Mouse (Mus musculus) E14TG2a.4 (cell line): ENCODE results near the gene Gm20388.

Source experiments
- H3K27me3 ChIP-seq: 2 replicates; pipeline ENCODE4 v1.6.1; 2014; ENCODE audit warnings: low read length, control low read depth; ENCODE audit not compliant: insufficient read depth
- H3K36me3 ChIP-seq: 2 replicates; pipeline ENCODE4 v1.6.1; 2014; ENCODE audit warnings: low read length, control low read depth; ENCODE audit not compliant: insufficient read depth
- H3K4me1 ChIP-seq: replicated peaks from 2 replicates; pipeline ENCODE4 v1.6.1; 2014; ENCODE audit warnings: low read depth, low read length, control low read depth
- H3K4me3 ChIP-seq: replicated peaks from 2 replicates; pipeline ENCODE4 v1.5.1; 2014; ENCODE audit warnings: mild to moderate bottlenecking, low read length
- H3K9me3 ChIP-seq: 2 replicates; pipeline ENCODE4 v1.6.1; 2014; ENCODE audit warnings: low read length, control low read depth
- CTCF ChIP-seq: conservative IDR thresholded peaks from 2 replicates; pipeline ENCODE4 v1.5.1; 2014; ENCODE audit warnings: low read length
- NANOG ChIP-seq: IDR thresholded peaks from 2 replicates; pipeline ENCODE4 v1.6.1; 2014; ENCODE audit warnings: borderline replicate concordance, low read length, mixed read lengths
- POU5F1 ChIP-seq: IDR thresholded peaks from 2 replicates; pipeline ENCODE4 v1.6.1; 2014; ENCODE audit warnings: low read length, borderline replicate concordance

Gene Gm20388

DNA sequence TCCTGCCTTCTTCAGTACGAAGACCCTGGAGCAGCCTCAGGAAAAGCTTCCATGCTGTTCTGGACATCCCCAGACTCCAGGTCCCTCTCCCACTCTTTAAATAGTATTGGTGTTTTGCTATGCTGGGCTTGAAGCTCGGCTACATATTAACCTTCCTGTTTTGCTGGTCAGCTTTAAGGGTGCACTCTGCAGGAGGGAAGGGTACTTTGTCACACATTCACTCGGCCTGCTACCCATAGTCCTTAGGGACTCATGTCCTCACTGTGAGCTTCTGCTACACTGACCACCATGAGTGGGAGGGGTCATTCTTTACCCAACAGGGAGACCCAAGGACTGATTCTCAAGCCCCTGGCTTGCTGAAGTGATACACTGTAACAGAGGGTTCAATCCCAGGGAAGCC is 2520.0 kb downstream of the Gm20388 start:
- Histone ChIP-seq H3K36me3 (peaks cover 27% of the 10 kb centered on the region), H3K27me3 (peaks cover 20% of the 10 kb centered on the region; the same call in 1 of the 2 replicates)
- TF ChIP-seq POU5F1: no peak
- no peak for TF ChIP-seq CTCF

DNA sequence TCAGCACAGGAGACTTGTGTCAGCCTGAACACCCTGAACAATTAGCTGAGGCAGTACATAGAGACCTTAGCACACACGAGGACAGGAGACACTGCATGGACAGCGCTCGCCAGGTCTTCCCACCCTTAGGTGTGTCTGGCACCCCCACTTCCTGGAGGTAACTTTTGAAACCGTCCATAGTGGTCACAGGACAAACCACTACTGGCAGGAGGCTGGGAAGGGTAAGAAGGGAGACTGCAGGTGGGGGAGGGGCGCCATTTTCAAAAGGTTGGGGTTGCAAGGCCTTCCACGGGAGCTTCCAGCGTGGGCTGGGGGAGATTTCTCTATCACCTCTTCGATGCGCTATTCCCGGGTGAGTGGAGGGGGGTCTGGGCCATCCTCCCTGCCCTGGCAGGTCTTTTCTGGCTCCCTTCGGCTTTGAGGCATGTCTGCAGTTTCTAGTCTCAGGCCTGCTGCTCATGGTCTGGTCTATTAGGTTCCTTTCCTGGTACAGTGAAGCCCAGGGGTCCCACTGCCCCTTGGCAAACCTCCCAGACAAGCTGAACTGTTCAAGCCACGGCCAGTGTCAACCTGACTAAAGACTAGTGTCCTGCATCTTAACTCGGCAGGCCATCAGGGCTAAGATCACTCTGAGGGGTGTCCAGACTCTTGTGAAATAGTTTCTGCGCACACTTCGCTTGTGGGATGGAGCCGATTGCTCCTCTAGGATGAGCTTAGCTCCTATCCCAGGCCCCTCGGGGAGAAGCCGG is 2521.2 kb downstream of the Gm20388 start:
- H3K9me3 ChIP-seq: no peaks in the 10 kb centered on the region
- peak overlapping the region; percentile 81 for H3K4me3 ChIP-seq
- H3K27me3 ChIP-seq: peaks cover 20% of the 10 kb centered on the region; the same call in 1 of the 2 replicates
- peaks cover 80% of the 10 kb centered on the region for H3K4me1 ChIP-seq
- TF ChIP-seq POU5F1 (no peak), NANOG (no peak), CTCF (no peak)
- H3K36me3 ChIP-seq: peaks cover 39% of the 10 kb centered on the region

More for the DNA sequence above, 2520.0 kb downstream of the Gm20388 start:
- Histone ChIP-seq H3K4me1 (peaks cover 72% of the 10 kb centered on the region), H3K4me3 (no peak overlapping the region), H3K9me3 (no peaks in the 10 kb centered on the region)

DNA sequence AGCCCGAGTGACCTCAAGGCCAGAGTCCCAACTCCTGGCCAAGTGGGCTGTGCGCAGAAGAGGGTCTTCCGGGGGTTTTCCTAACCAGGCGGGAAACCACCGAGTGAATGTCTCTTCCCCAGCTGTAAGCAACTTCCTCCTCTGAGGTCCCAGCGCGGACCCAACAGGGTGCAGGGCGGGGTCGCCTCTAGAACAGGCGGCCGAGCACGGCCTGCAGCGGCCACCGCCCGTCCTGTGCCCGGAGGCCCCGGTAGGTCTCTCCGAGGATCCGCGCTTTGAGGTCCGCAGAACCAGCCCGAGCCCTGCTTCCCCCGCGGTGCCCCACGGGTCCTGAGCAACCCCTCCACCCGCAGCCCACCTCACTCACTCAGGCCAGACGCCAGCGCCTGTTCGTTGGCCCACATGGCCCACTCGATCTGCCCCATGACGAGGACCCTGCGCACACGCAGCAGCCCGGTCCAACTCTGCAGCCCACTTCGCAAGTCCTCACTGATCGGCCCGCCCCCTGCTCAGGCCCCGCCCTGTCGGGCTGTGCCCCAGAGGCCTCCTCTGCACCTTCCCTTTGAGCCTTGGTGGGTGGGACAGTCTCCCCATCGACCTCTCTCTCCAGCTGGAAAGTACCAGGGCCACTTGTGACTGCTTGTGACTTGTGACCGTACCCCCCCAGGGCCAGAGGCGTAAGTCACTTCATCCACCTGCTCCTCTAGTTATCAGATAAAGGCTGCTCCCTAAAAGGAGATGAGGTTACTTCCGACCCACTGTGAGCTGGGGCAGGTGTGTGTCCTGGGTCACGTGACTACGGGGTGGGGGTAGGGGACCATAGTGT is 2522.0 kb downstream of the Gm20388 start, which contains the start of gene Cyba:
Gene Cyba, minus strand, starts transcription at position 488 of the 826 bp plus-strand sequence.
- H3K4me1 ChIP-seq: peaks cover 87% of the 10 kb centered on the region
- peaks cover 47% of the 10 kb centered on the region for H3K36me3 ChIP-seq
- H3K27me3 ChIP-seq: peaks cover 18% of the 10 kb centered on the region; the same call in 1 of the 2 replicates
- H3K9me3 ChIP-seq: no peaks in the 10 kb centered on the region
- H3K4me3 ChIP-seq: peak within 1 kb of the TSS; percentile 81
- no peak for TF ChIP-seq POU5F1
- TF ChIP-seq NANOG: no peak
- TF ChIP-seq CTCF: no peak

DNA sequence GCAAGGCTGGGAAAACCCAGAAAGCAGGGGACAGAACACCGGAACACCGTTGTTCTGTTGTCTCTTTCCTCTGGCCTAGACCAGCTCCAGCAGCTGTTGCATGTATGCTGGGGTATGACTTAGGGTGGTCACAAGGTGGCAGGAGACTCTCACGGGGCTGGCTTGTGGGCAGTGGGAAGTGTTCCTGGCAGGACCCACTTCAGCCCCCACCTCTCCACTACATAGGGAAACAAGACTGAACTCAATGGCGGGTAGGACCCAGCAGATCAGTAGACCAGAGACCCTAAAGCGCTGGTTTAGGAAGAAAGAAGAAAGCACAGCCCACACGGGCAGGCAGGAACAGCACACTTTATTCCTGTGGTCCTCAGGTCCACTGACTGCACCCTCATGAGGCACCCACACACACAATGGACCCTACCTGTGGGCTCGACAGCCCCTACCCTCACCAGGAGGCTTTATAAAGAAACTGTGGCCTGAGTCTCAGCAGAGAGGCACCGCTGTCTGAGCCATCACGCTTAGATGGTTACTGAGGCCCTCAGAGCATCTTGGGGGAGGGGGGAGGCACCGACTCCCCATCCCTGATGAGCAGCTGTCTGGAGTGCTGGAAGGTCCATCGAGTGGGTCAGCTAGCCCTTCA is 2522.7 kb downstream of the Gm20388 start:
- Histone ChIP-seq H3K4me3 (peak overlapping the region; percentile 81), H3K27me3 (peaks cover 18% of the 10 kb centered on the region; the same call in 1 of the 2 replicates), H3K4me1 (peaks cover 87% of the 10 kb centered on the region), H3K9me3 (no peaks in the 10 kb centered on the region), H3K36me3 (peaks cover 54% of the 10 kb centered on the region)
- no peak for TF ChIP-seq POU5F1

DNA sequence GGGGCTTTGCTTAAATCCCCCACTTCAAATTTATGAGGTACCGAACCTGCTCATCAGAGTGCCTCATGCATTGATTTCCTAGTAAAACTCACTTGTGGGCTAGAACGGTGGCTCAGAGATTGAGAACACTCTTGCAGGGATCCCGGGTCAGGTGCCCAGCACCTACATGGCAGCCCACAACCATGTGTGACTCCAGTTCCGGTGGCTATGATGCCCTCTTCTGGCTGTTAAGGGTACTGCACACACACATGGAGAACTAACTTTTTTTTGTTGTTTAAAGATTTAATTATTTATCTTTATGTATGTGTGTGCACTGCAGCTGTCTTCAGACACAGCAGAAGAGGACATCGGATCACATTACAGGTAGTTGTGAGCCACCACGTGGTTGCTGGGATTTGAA is 2524.7 kb downstream of the Gm20388 start:
- peaks cover 74% of the 10 kb centered on the region for H3K36me3 ChIP-seq
- H3K4me3 ChIP-seq: no peak overlapping the region
- H3K4me1 ChIP-seq: peaks cover 91% of the 10 kb centered on the region

DNA sequence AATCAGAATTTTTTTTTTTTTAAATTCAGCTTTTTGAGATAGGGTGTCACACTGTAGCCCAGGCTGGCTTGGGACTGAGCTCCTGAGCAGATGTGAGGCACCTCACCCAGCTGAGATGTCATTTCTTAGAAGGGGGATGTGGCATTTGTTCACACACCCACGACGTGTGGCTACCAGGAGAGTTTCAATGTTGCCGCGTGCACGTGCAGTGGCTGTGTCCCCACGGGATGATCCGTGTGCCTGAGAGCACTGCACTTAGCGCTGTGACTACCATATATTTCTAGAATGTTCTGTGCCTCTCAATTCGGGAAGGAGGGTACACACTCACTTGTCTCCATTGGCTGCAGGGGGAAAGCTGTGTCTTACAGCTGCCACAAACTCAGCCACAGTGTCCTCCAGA is 2525.5 kb downstream of the Gm20388 start:
- 0 out of 2 replicates have a peak overlapping the region, but pooled peaks have one; percentile 57 for H3K4me3 ChIP-seq
- peaks cover 9% of the 10 kb centered on the region; the same call in 1 of the 2 replicates for H3K27me3 ChIP-seq
- H3K36me3 ChIP-seq: peaks cover 74% of the 10 kb centered on the region
- no peaks in the 10 kb centered on the region for H3K9me3 ChIP-seq
- H3K4me1 ChIP-seq: peaks cover 88% of the 10 kb centered on the region
- no peak for TF ChIP-seq NANOG
- no peak for TF ChIP-seq POU5F1
- TF ChIP-seq CTCF: no peak

More for the DNA sequence above, 2524.7 kb downstream of the Gm20388 start:
- TF ChIP-seq CTCF: peak; percentile 90
- no peak for TF ChIP-seq NANOG
- TF ChIP-seq POU5F1: no peak
- no peaks in the 10 kb centered on the region for H3K9me3 ChIP-seq
- H3K27me3 ChIP-seq: peaks cover 14% of the 10 kb centered on the region; the same call in 1 of the 2 replicates

- peaks cover 86% of the 10 kb centered on the region for H3K4me1 ChIP-seq
- H3K4me3 ChIP-seq: peak overlapping the region; percentile 57
- no peaks in the 10 kb centered on the region for H3K9me3 ChIP-seq
- H3K27me3 ChIP-seq: peaks cover 6% of the 10 kb centered on the region; the same call in 1 of the 2 replicates
- no peak for TF ChIP-seq POU5F1
- TF ChIP-seq NANOG: no peak
- no peak for TF ChIP-seq CTCF
- peaks cover 74% of the 10 kb centered on the region for H3K36me3 ChIP-seq
Observed at GRCm38 (mm10) chr8:122436586-122437125, 2526.0 kb downstream of the Gm20388 start.

GRCm38 (mm10) chr8:122437708-122438331 is 2527.2 kb downstream of the Gm20388 start:
- no peak for TF ChIP-seq POU5F1
- TF ChIP-seq CTCF: no peak
- TF ChIP-seq NANOG: no peak
- Histone ChIP-seq H3K27me3 (no peaks in the 10 kb centered on the region), H3K36me3 (peaks cover 74% of the 10 kb centered on the region), H3K4me3 (peak overlapping the region; percentile 57), H3K4me1 (peaks cover 88% of the 10 kb centered on the region), H3K9me3 (no peaks in the 10 kb centered on the region)
